Mouse (Mus musculus) induced T-regulatory cell, adult 2 months (primary cell): ENCODE results near the gene Tank.

ENCODE experiments used
- DNase-seq: peaks from one replicate; pipeline ENCODE4 v3.0.0-alpha.2; 2012; ENCODE audit warnings: low read depth

Tank gene

GRCm38 (mm10) chr2:61655382-61656281, 77.2 kb downstream of the Tank start:
- peak; percentile 43 for DNase-seq

- DNase-seq = peak; percentile 63
These were observed 78.3 kb downstream of the Tank start for GRCm38 (mm10) chr2:61656421-61657411.

GRCm38 (mm10) chr2:61659254-61659653, 80.9 kb downstream of the Tank start:
- no peak for DNase-seq

- no peak for DNase-seq
These were observed 84.4 kb downstream of the Tank start for GRCm38 (mm10) chr2:61662833-61663232.

- no peak for DNase-seq
These were observed 85.3 kb downstream of the Tank start for GRCm38 (mm10) chr2:61663573-61664241.

- no peak for DNase-seq
These were observed 89.0 kb downstream of the Tank start for GRCm38 (mm10) chr2:61667420-61667819.

- peak; percentile 68 for DNase-seq
These were observed 89.9 kb downstream of the Tank start for GRCm38 (mm10) chr2:61668260-61668659.

GRCm38 (mm10) chr2:61674555-61674954, 96.2 kb downstream of the Tank start:
- DNase-seq = no peak

- no peak for DNase-seq
These were observed 103.2 kb downstream of the Tank start for GRCm38 (mm10) chr2:61681572-61681971.

- no peak for DNase-seq
These were observed 108.1 kb downstream of the Tank start for GRCm38 (mm10) chr2:61686533-61686932.

GRCm38 (mm10) chr2:61689086-61689485, 110.7 kb downstream of the Tank start:
- no peak for DNase-seq
